Mouse (Mus musculus) hindbrain, postnatal 0 days (tissue): ENCODE data around the gene Ppp1r9b. TPM values are rescaled to one million over a fixed set of nuclear protein-coding genes. Genes with fewer than 3 reads are reported as not detected.
A peak's percentile ranks its signal among the peaks of the same experiment; 100 is the strongest.

Experiments used
- ATAC-seq: fragments of 200-750 bp; cut with Nextera tagmentation; 2 replicates; pipeline ENCODE4 v1.8.0; 2017; ENCODE audit warnings: mild to moderate bottlenecking, moderate TSS enrichment, moderate library complexity
- DNase-seq: peaks from one replicate; pipeline ENCODE4 v3.0.0-alpha.2; 2015; ENCODE audit warnings: low spot score
- H3K27ac ChIP-seq: fragments of 300-500 bp; sonication (generic); 2 replicates; pipeline ENCODE4 v1.5.1; 2014; ENCODE audit warnings: mild to moderate bottlenecking
- H3K27me3 ChIP-seq: fragments of 300-500 bp; sonication (generic); 2 replicates; pipeline ENCODE4 v1.6.1; 2014; ENCODE audit warnings: low read length, mixed read lengths; ENCODE audit not compliant: insufficient read depth
- H3K36me3 ChIP-seq: fragments of 300-500 bp; sonication (generic); 2 replicates; pipeline ENCODE4 v1.6.1; 2014; ENCODE audit warnings: low read length, mixed read lengths; ENCODE audit not compliant: insufficient read depth
- H3K4me1 ChIP-seq: fragments of 300-500 bp; sonication (generic); 2 replicates; pipeline ENCODE4 v1.6.1; 2014; ENCODE audit warnings: antibody characterized with exemption, low read length, mixed read lengths; ENCODE audit not compliant: insufficient read depth
- H3K4me2 ChIP-seq: fragments of 300-500 bp; sonication (generic); 2 replicates; pipeline ENCODE4 v1.6.1; 2014; ENCODE audit warnings: low read depth, mild to moderate bottlenecking, low read length, moderate library complexity, mixed read lengths
- H3K4me3 ChIP-seq: fragments of 300-500 bp; sonication (generic); 2 replicates; pipeline ENCODE4 v1.5.1; 2014; ENCODE audit warnings: low read length
- H3K9ac ChIP-seq: fragments of 300-500 bp; sonication (generic); replicated peaks from 2 replicates; pipeline ENCODE4 v1.6.1; 2014; ENCODE audit warnings: mild to moderate bottlenecking, low read length, moderate library complexity, mixed read lengths
- H3K9me3 ChIP-seq: fragments of 300-500 bp; sonication (generic); 2 replicates; pipeline ENCODE4 v1.6.1; 2016; ENCODE audit warnings: low read length, mixed read lengths
- CTCF ChIP-seq: IDR thresholded peaks from 2 replicates; pipeline ENCODE4 v1.5.1; 2016; ENCODE audit warnings: antibody characterized with exemption, control low read depth, low read depth
- WGBS: fragments of 180-500 bp; shearing (Covaris S2); extraction: QIAGEN DNeasy Blood & Tissue Kit; methylation state at CpG from one replicate; pipeline ENCODE4 v1.1.7; 2014; 5-methylcytosine and 5-hydroxymethylcytosine counted together
- polyA plus RNA-seq: library from polyadenylated mRNA; unstranded; fragments of >200 nt; fragmentation: Nextera tagmentation; extraction: Ambion mirVana; gene quantifications from 2 replicates; pipeline ENCODE4 v1.2.1, GENCODE M21; 2015
- total RNA-seq: library from RNA; depleted of rRNA; stranded (reverse); fragments of >200 nt; gene quantifications from 2 replicates; pipeline ENCODE4 v1.2.3, GENCODE M21; 2014

The Ppp1r9b gene
- total and polyA plus RNA-seq, 2 experiments from 2014 or later, result 19.4 to 170 TPM

- 0 out of 2 replicates have a peak overlapping the region, but pooled peaks have one; percentile 77 for H3K27ac ChIP-seq
- no peak overlapping the region for H3K4me2 ChIP-seq
- H3K9me3 ChIP-seq, result no peaks in the 10 kb centered on the region
- peaks cover 38% of the 10 kb centered on the region for H3K36me3 ChIP-seq
- H3K4me3 ChIP-seq, result no peak overlapping the region
- no peak for TF ChIP-seq CTCF
- ATAC-seq (0 out of 2 replicates have a peak, but pooled peaks have one; percentile 21), DNase-seq (no peak)
- no peaks in the 10 kb centered on the region for H3K27me3 ChIP-seq
- WGBS, result 62% methylated on average over 6 of the region's 6 CpGs
- H3K4me1 ChIP-seq, result no peaks in the 10 kb centered on the region
- no peak overlapping the region for H3K9ac ChIP-seq
Observed at GRCm38 (mm10) chr11:95026090-95026542, 35.3 kb downstream of the Ppp1r9b start.

GRCm38 (mm10) chr11:95026849-95027248 lies 36.0 kb downstream of the Ppp1r9b start:
- Histone ChIP-seq H3K4me3 (no peak overlapping the region), H3K27me3 (no peaks in the 10 kb centered on the region), H3K9me3 (no peaks in the 10 kb centered on the region), H3K4me1 (no peaks in the 10 kb centered on the region), H3K9ac (no peak overlapping the region), H3K27ac (no peak overlapping the region), H3K36me3 (peaks cover 33% of the 10 kb centered on the region), H3K4me2 (no peak overlapping the region)
- TF ChIP-seq CTCF, result no peak
- DNase-seq, result no peak
- ATAC-seq, result no peak
- WGBS, result 72% methylated on average over 6 of the region's 6 CpGs

- Histone ChIP-seq H3K36me3 (peaks cover 24% of the 10 kb centered on the region), H3K9ac (no peak overlapping the region), H3K27me3 (no peaks in the 10 kb centered on the region), H3K4me3 (no peak overlapping the region), H3K27ac (peak overlapping the region; percentile 68), H3K4me2 (no peak overlapping the region), H3K4me1 (no peaks in the 10 kb centered on the region), H3K9me3 (no peaks in the 10 kb centered on the region)
- ATAC-seq, result peak; percentile 5; the same call in 1 of the 2 replicates
- 30% methylated on average over 13 of the region's 13 CpGs for WGBS
- TF ChIP-seq CTCF, result no peak
- DNase-seq, result no peak
Observed at GRCm38 (mm10) chr11:95027850-95028470, 37.1 kb downstream of the Ppp1r9b start.

GRCm38 (mm10) chr11:95032945-95033344 lies 42.1 kb downstream of the Ppp1r9b start:
- TF ChIP-seq CTCF, result no peak

GRCm38 (mm10) chr11:95033617-95034016 lies 42.8 kb downstream of the Ppp1r9b start:
- no peak overlapping the region for H3K4me3 ChIP-seq
- no peak for TF ChIP-seq CTCF
- no peaks in the 10 kb centered on the region for H3K27me3 ChIP-seq
- H3K36me3 ChIP-seq, result 0 out of 2 replicates have a peak, but pooled peaks cover 5% of the 10 kb centered on the region
- H3K9me3 ChIP-seq, result no peaks in the 10 kb centered on the region
- 85% methylated on average over 14 of the region's 14 CpGs for WGBS
- no peak overlapping the region for H3K27ac ChIP-seq
- no peak for DNase-seq
- H3K9ac ChIP-seq, result no peak overlapping the region
- H3K4me2 ChIP-seq, result no peak overlapping the region
- H3K4me1 ChIP-seq, result no peaks in the 10 kb centered on the region
- ATAC-seq, result no peak

More at GRCm38 (mm10) chr11:95032945-95033344, 42.1 kb downstream of the Ppp1r9b start:
- Histone ChIP-seq H3K4me2 (no peak overlapping the region), H3K9me3 (no peaks in the 10 kb centered on the region), H3K27ac (no peak overlapping the region), H3K27me3 (no peaks in the 10 kb centered on the region), H3K4me3 (no peak overlapping the region), H3K4me1 (no peaks in the 10 kb centered on the region), H3K36me3 (0 out of 2 replicates have a peak, but pooled peaks cover 5% of the 10 kb centered on the region), H3K9ac (no peak overlapping the region)
- DNase-seq, result no peak
- no peak for ATAC-seq
- WGBS, result 41% methylated on average over 6 of the region's 6 CpGs

- 68% methylated on average over 10 of the region's 10 CpGs for WGBS
- no peak overlapping the region for H3K27ac ChIP-seq
- TF ChIP-seq CTCF, result no peak
- H3K4me2 ChIP-seq, result no peak overlapping the region
- DNase-seq (no peak), ATAC-seq (no peak)
- H3K36me3 ChIP-seq, result no peaks in the 10 kb centered on the region
- H3K27me3 ChIP-seq, result no peaks in the 10 kb centered on the region
- H3K4me3 ChIP-seq, result no peak overlapping the region
- no peaks in the 10 kb centered on the region for H3K9me3 ChIP-seq
- H3K4me1 ChIP-seq, result peaks cover 2% of the 10 kb centered on the region; the same call in 1 of the 2 replicates
- H3K9ac ChIP-seq, result no peak overlapping the region
Observed at GRCm38 (mm10) chr11:95034902-95035301, 44.1 kb downstream of the Ppp1r9b start.

- Histone ChIP-seq H3K27me3 (no peaks in the 10 kb centered on the region), H3K9me3 (no peaks in the 10 kb centered on the region), H3K4me1 (peaks cover 9% of the 10 kb centered on the region; the same call in 1 of the 2 replicates), H3K36me3 (no peaks in the 10 kb centered on the region), H3K4me3 (no peak overlapping the region), H3K9ac (no peak overlapping the region), H3K27ac (peak overlapping the region; percentile 62), H3K4me2 (no peak overlapping the region)
- ATAC-seq, result no peak
- WGBS, result 93% methylated on average over 5 of the region's 5 CpGs
- no peak for TF ChIP-seq CTCF
- DNase-seq, result no peak
Observed at GRCm38 (mm10) chr11:95036521-95036920, 45.7 kb downstream of the Ppp1r9b start.
